Mouse (Mus musculus): ENCODE data around the gene Gm10306. TPM values are rescaled to one million over a fixed set of nuclear protein-coding genes. Genes with fewer than 3 reads are reported as not detected.

The Gm10306 gene
- polyA plus RNA-seq, 1 experiment, result not detected

GRCm38 (mm10) chr4:94561954-94562648, 5.8 kb downstream of the Gm10306 start:
- no peaks in the 10 kb centered on the region for H3K4me1 ChIP-seq (ENCODE audit: control insufficient read depth, insufficient read depth, low read length)
- no peaks in the 10 kb centered on the region for H3K27me3 ChIP-seq (ENCODE audit: control insufficient read depth, insufficient read depth, low read length, poor library complexity, severe bottlenecking)
- H3K36me3 ChIP-seq (ENCODE audit: control insufficient read depth, insufficient read depth, low read length, poor library complexity, severe bottlenecking), result no peaks in the 10 kb centered on the region
- no peak overlapping the region for H3K4me3 ChIP-seq (ENCODE audit: low read depth, low read length)
- TF ChIP-seq CTCF (IDR thresholded peaks at IDR 0.05; ENCODE audit: low read depth, low read length) (no peak), EP300 (IDR thresholded peaks at IDR 0.05; ENCODE audit: insufficient read depth, low read depth, low read length) (no peak), POLR2A (IDR thresholded peaks at IDR 0.05; ENCODE audit: insufficient read depth, low read length) (no peak)
- no peaks in the 10 kb centered on the region for H3K9me3 ChIP-seq (replicated peaks; ENCODE audit: control insufficient read depth, insufficient read depth, low read length, poor library complexity, severe bottlenecking)
- no peak overlapping the region for H3K9ac ChIP-seq (ENCODE audit: low read depth, poor library complexity, severe bottlenecking)
- H3K27ac ChIP-seq (ENCODE audit: insufficient read depth, low read length), result no peak overlapping the region

- H3K4me3 ChIP-seq (ENCODE audit: low read depth, low read length), result no peak overlapping the region
- H3K4me1 ChIP-seq (ENCODE audit: control insufficient read depth, insufficient read depth, low read length), result no peaks in the 10 kb centered on the region
- no peaks in the 10 kb centered on the region for H3K9me3 ChIP-seq (replicated peaks; ENCODE audit: control insufficient read depth, insufficient read depth, low read length, poor library complexity, severe bottlenecking)
These were observed 8.0 kb downstream of the Gm10306 start for GRCm38 (mm10) chr4:94564297-94564696.

GRCm38 (mm10) chr4:94572677-94573076, 16.3 kb downstream of the Gm10306 start:
- Histone ChIP-seq H3K4me1 (ENCODE audit: control insufficient read depth, insufficient read depth, low read length) (no peaks in the 10 kb centered on the region), H3K36me3 (ENCODE audit: control insufficient read depth, insufficient read depth, low read length, poor library complexity, severe bottlenecking) (peaks cover 24% of the 10 kb centered on the region)

More at GRCm38 (mm10) chr4:94564297-94564696, 8.0 kb downstream of the Gm10306 start:
- H3K9ac ChIP-seq (ENCODE audit: low read depth, poor library complexity, severe bottlenecking), result no peak overlapping the region
- no peak overlapping the region for H3K27ac ChIP-seq (ENCODE audit: insufficient read depth, low read length)
- TF ChIP-seq POLR2A (IDR thresholded peaks at IDR 0.05; ENCODE audit: insufficient read depth, low read length) (no peak), CTCF (IDR thresholded peaks at IDR 0.05; ENCODE audit: low read depth, low read length) (no peak), EP300 (IDR thresholded peaks at IDR 0.05; ENCODE audit: insufficient read depth, low read depth, low read length) (no peak)
- no peaks in the 10 kb centered on the region for H3K27me3 ChIP-seq (ENCODE audit: control insufficient read depth, insufficient read depth, low read length, poor library complexity, severe bottlenecking)
- H3K36me3 ChIP-seq (ENCODE audit: control insufficient read depth, insufficient read depth, low read length, poor library complexity, severe bottlenecking), result peaks cover 3% of the 10 kb centered on the region

GRCm38 (mm10) chr4:94591765-94592381, 35.5 kb downstream of the Gm10306 start:
- no peak overlapping the region for H3K4me3 ChIP-seq (ENCODE audit: low read depth, low read length)
- H3K27me3 ChIP-seq (ENCODE audit: control insufficient read depth, insufficient read depth, low read length, poor library complexity, severe bottlenecking), result no peaks in the 10 kb centered on the region
- no peak overlapping the region for H3K27ac ChIP-seq (ENCODE audit: insufficient read depth, low read length)
- no peaks in the 10 kb centered on the region for H3K4me1 ChIP-seq (ENCODE audit: control insufficient read depth, insufficient read depth, low read length)
- no peak overlapping the region for H3K9ac ChIP-seq (ENCODE audit: low read depth, poor library complexity, severe bottlenecking)
- TF ChIP-seq EP300 (IDR thresholded peaks at IDR 0.05; ENCODE audit: insufficient read depth, low read depth, low read length) (no peak), POLR2A (IDR thresholded peaks at IDR 0.05; ENCODE audit: insufficient read depth, low read length) (no peak), CTCF (IDR thresholded peaks at IDR 0.05; ENCODE audit: low read depth, low read length) (no peak)
- H3K36me3 ChIP-seq (ENCODE audit: control insufficient read depth, insufficient read depth, low read length, poor library complexity, severe bottlenecking), result peaks cover 2% of the 10 kb centered on the region; the same call in 1 of the 2 replicates
- no peaks in the 10 kb centered on the region for H3K9me3 ChIP-seq (replicated peaks; ENCODE audit: control insufficient read depth, insufficient read depth, low read length, poor library complexity, severe bottlenecking)

More at GRCm38 (mm10) chr4:94572677-94573076, 16.3 kb downstream of the Gm10306 start:
- H3K9me3 ChIP-seq (replicated peaks; ENCODE audit: control insufficient read depth, insufficient read depth, low read length, poor library complexity, severe bottlenecking), result no peaks in the 10 kb centered on the region
- H3K27ac ChIP-seq (ENCODE audit: insufficient read depth, low read length), result no peak overlapping the region
- no peaks in the 10 kb centered on the region for H3K27me3 ChIP-seq (ENCODE audit: control insufficient read depth, insufficient read depth, low read length, poor library complexity, severe bottlenecking)
- no peak overlapping the region for H3K9ac ChIP-seq (ENCODE audit: low read depth, poor library complexity, severe bottlenecking)
- no peak overlapping the region for H3K4me3 ChIP-seq (ENCODE audit: low read depth, low read length)
- TF ChIP-seq EP300 (IDR thresholded peaks at IDR 0.05; ENCODE audit: insufficient read depth, low read depth, low read length) (no peak), CTCF (IDR thresholded peaks at IDR 0.05; ENCODE audit: low read depth, low read length) (no peak), POLR2A (IDR thresholded peaks at IDR 0.05; ENCODE audit: insufficient read depth, low read length) (no peak)

GRCm38 (mm10) chr4:94592709-94593108, 36.4 kb downstream of the Gm10306 start:
- no peak for TF ChIP-seq CTCF (IDR thresholded peaks at IDR 0.05; ENCODE audit: low read depth, low read length)
- Histone ChIP-seq H3K27ac (ENCODE audit: insufficient read depth, low read length) (no peak overlapping the region), H3K27me3 (ENCODE audit: control insufficient read depth, insufficient read depth, low read length, poor library complexity, severe bottlenecking) (no peaks in the 10 kb centered on the region), H3K9ac (ENCODE audit: low read depth, poor library complexity, severe bottlenecking) (no peak overlapping the region), H3K36me3 (ENCODE audit: control insufficient read depth, insufficient read depth, low read length, poor library complexity, severe bottlenecking) (peaks cover under 1% of the 10 kb centered on the region), H3K4me1 (ENCODE audit: control insufficient read depth, insufficient read depth, low read length) (no peaks in the 10 kb centered on the region), H3K9me3 (replicated peaks; ENCODE audit: control insufficient read depth, insufficient read depth, low read length, poor library complexity, severe bottlenecking) (no peaks in the 10 kb centered on the region), H3K4me3 (ENCODE audit: low read depth, low read length) (no peak overlapping the region)

GRCm38 (mm10) chr4:94601395-94601794, 45.0 kb downstream of the Gm10306 start:
- Histone ChIP-seq H3K27ac (ENCODE audit: insufficient read depth, low read length) (no peak overlapping the region), H3K9me3 (replicated peaks; ENCODE audit: control insufficient read depth, insufficient read depth, low read length, poor library complexity, severe bottlenecking) (no peaks in the 10 kb centered on the region), H3K4me3 (ENCODE audit: low read depth, low read length) (no peak overlapping the region), H3K36me3 (ENCODE audit: control insufficient read depth, insufficient read depth, low read length, poor library complexity, severe bottlenecking) (peaks cover 7% of the 10 kb centered on the region; the same call in 1 of the 2 replicates), H3K27me3 (ENCODE audit: control insufficient read depth, insufficient read depth, low read length, poor library complexity, severe bottlenecking) (no peaks in the 10 kb centered on the region), H3K9ac (ENCODE audit: low read depth, poor library complexity, severe bottlenecking) (0 out of 2 replicates have a peak overlapping the region, but pooled peaks have one; percentile 79), H3K4me1 (ENCODE audit: control insufficient read depth, insufficient read depth, low read length) (no peaks in the 10 kb centered on the region)
- TF ChIP-seq CTCF (IDR thresholded peaks at IDR 0.05; ENCODE audit: low read depth, low read length) (peak; percentile 2), EP300 (IDR thresholded peaks at IDR 0.05; ENCODE audit: insufficient read depth, low read depth, low read length) (no peak)

Measured in ES-Bruce4 (cell line).